Mouse (Mus musculus) liver, embryonic 14.5 days (tissue): Measurements from ENCODE around the gene Arrdc5. TPM values are rescaled to one million over a fixed set of nuclear protein-coding genes. Genes with fewer than 3 reads are reported as not detected.

Source experiments
- ATAC-seq: fragments of 200-750 bp; cut with Nextera tagmentation; 2 replicates; pipeline ENCODE4 v1.8.0; 2017; ENCODE audit warnings: moderate number of reproducible peaks, mild to moderate bottlenecking, moderate library complexity; ENCODE audit not compliant: insufficient read depth
- DNase-seq, 3 experiments: peaks; one replicate each; pipeline ENCODE4 v3.0.0-alpha.2; 2012 to 2013; ENCODE audit warnings: low read depth in 3 of 3, low spot score in 3 of 3
- H3K27ac ChIP-seq: fragments of 300-500 bp; sonication (generic); 2 replicates; pipeline ENCODE4 v1.5.1; 2014; ENCODE audit warnings: moderate library complexity, mild to moderate bottlenecking, control low read depth, inconsistent platforms
- H3K27me3 ChIP-seq: fragments of 300-500 bp; sonication (generic); 2 replicates; pipeline ENCODE4 v1.6.1; 2014; ENCODE audit warnings: mild to moderate bottlenecking, low read length, moderate library complexity; ENCODE audit not compliant: control insufficient read depth, insufficient read depth
- H3K36me3 ChIP-seq: fragments of 300-500 bp; sonication (generic); replicated peaks from 2 replicates; pipeline ENCODE4 v1.6.1; 2014; ENCODE audit warnings: low read depth; ENCODE audit not compliant: control insufficient read depth, insufficient read depth
- H3K4me1 ChIP-seq, 2 experiments: fragments of 200-500 bp in 1 of 2; fragments of 300-500 bp in 1 of 2; sonication (generic) in 1 of 2; replicated peaks; 2 replicates each; pipeline ENCODE4 v1.6.1; 2012 to 2014; ENCODE audit warnings: antibody characterized with exemption in 1 of 2, inconsistent platforms in 1 of 2, low read length in 1 of 2; ENCODE audit not compliant: control insufficient read depth in 2 of 2, insufficient read depth in 2 of 2
- H3K4me2 ChIP-seq: fragments of 300-500 bp; sonication (generic); 2 replicates; pipeline ENCODE4 v1.6.1; 2014; ENCODE audit warnings: low read depth, mild to moderate bottlenecking, control low read depth, moderate library complexity
- H3K4me3 ChIP-seq, 2 experiments: fragments of 200-500 bp in 1 of 2; fragments of 300-500 bp in 1 of 2; sonication (generic) in 1 of 2; 2 replicates each; pipeline ENCODE4 v1.5.1; 2012 to 2014; ENCODE audit warnings: low read depth in 2 of 2, low read length in 2 of 2, mild to moderate bottlenecking in 2 of 2, control low read depth in 1 of 2, inconsistent platforms in 1 of 2, moderate library complexity in 1 of 2; ENCODE audit not compliant: insufficient read depth in 1 of 2
- H3K9ac ChIP-seq: fragments of 300-500 bp; sonication (generic); replicated peaks from 2 replicates; pipeline ENCODE4 v1.6.1; 2014; ENCODE audit warnings: mild to moderate bottlenecking, control low read depth, moderate library complexity
- H3K9me3 ChIP-seq: fragments of 300-500 bp; sonication (generic); 2 replicates; pipeline ENCODE4 v1.6.1; 2016; ENCODE audit warnings: low read length, mixed read lengths; ENCODE audit not compliant: control insufficient read depth
- CTCF ChIP-seq: IDR thresholded peaks from 2 replicates; pipeline ENCODE4 v1.5.1; 2016; ENCODE audit warnings: antibody characterized with exemption, low read depth, control low read depth
- EP300 ChIP-seq: IDR thresholded peaks from 2 replicates; pipeline ENCODE4 v1.6.1; 2016; ENCODE audit warnings: antibody characterized with exemption, low read depth
- WGBS: fragments of 180-500 bp; shearing (Covaris S2); extraction: QIAGEN DNeasy Blood & Tissue Kit; methylation state at CpG from one replicate; pipeline ENCODE4 v1.1.7; 2014; ENCODE audit not compliant: insufficient replicate concordance; 5-methylcytosine and 5-hydroxymethylcytosine counted together
- polyA plus RNA-seq, 2 experiments: library from polyadenylated mRNA; depleted of rRNA in 1 of 2; stranded (reverse) in 1 of 2; unstranded in 1 of 2; fragments of >200 nt; fragmentation: Nextera tagmentation in 1 of 2; extraction: Ambion mirVana in 1 of 2; gene quantifications; 2 replicates each; pipeline versions ENCODE4 v1.2.1 to v1.2.3; 2012 to 2014

Arrdc5 gene
- polyA plus RNA-seq, 2 experiments, result not detected

- DNase-seq (no peak), ATAC-seq (peak; percentile 31)
- TF ChIP-seq EP300 (no peak), CTCF (no peak)
- WGBS, result 15% methylated on average over 5 of the region's 5 CpGs
- H3K27ac ChIP-seq, result peak overlapping the region; percentile 93
- H3K27me3 ChIP-seq, result no peaks in the 10 kb centered on the region
- peak overlapping the region; percentile 71 for H3K4me2 ChIP-seq
- H3K4me1 ChIP-seq, result peaks cover 20 to 29% of the 10 kb centered on the region in 2 experiments
- H3K36me3 ChIP-seq, result no peaks in the 10 kb centered on the region; the same call in 1 of the 2 replicates
- H3K9ac ChIP-seq, result peak overlapping the region; percentile 78
- H3K9me3 ChIP-seq, result no peaks in the 10 kb centered on the region
- peak overlapping the region; percentile 71 to 76 for H3K4me3 ChIP-seq
Observed at GRCm38 (mm10) chr17:56275842-56276480, 24.1 kb downstream of the Arrdc5 start.

GRCm38 (mm10) chr17:56273986-56274385, 26.1 kb downstream of the Arrdc5 start:
- Histone ChIP-seq H3K4me2 (no peak overlapping the region), H3K9ac (no peak overlapping the region), H3K9me3 (no peaks in the 10 kb centered on the region), H3K4me1 (peaks cover 16 to 31% of the 10 kb centered on the region in 2 experiments), H3K36me3 (no peaks in the 10 kb centered on the region; the same call in 1 of the 2 replicates), H3K27ac (no peak overlapping the region), H3K27me3 (no peaks in the 10 kb centered on the region), H3K4me3 (no peak overlapping the region)
- DNase-seq (no peak), ATAC-seq (no peak)
- 56% methylated on average over 5 of the region's 5 CpGs for WGBS
- TF ChIP-seq CTCF, result no peak
- TF ChIP-seq EP300, result no peak

- ATAC-seq, result no peak
- H3K4me3 ChIP-seq, result no peak overlapping the region
- H3K4me2 ChIP-seq, result no peak overlapping the region
- no peaks in the 10 kb centered on the region for H3K27me3 ChIP-seq
- H3K9ac ChIP-seq, result no peak overlapping the region
- 78% methylated on average over 7 of the region's 7 CpGs for WGBS
- TF ChIP-seq EP300 (no peak), CTCF (no peak)
- H3K4me1 ChIP-seq, result peaks cover 18 to 33% of the 10 kb centered on the region in 2 experiments
- H3K36me3 ChIP-seq, result no peaks in the 10 kb centered on the region; the same call in 1 of the 2 replicates
- H3K9me3 ChIP-seq, result no peaks in the 10 kb centered on the region
- no peak overlapping the region for H3K27ac ChIP-seq
- no peak for DNase-seq
Observed at GRCm38 (mm10) chr17:56273482-56273881, 26.6 kb downstream of the Arrdc5 start.

GRCm38 (mm10) chr17:56272644-56273043, 27.4 kb downstream of the Arrdc5 start:
- no peaks in the 10 kb centered on the region for H3K9me3 ChIP-seq
- H3K27me3 ChIP-seq, result no peaks in the 10 kb centered on the region
- no peak for DNase-seq
- peaks cover 13 to 28% of the 10 kb centered on the region in 2 experiments for H3K4me1 ChIP-seq
- 63% methylated on average over 3 of the region's 3 CpGs for WGBS
- TF ChIP-seq CTCF (no peak), EP300 (no peak)
- no peak overlapping the region for H3K4me3 ChIP-seq
- H3K36me3 ChIP-seq, result no peaks in the 10 kb centered on the region; the same call in 1 of the 2 replicates
- no peak overlapping the region for H3K27ac ChIP-seq
- H3K4me2 ChIP-seq, result no peak overlapping the region
- no peak overlapping the region for H3K9ac ChIP-seq
- no peak for ATAC-seq

GRCm38 (mm10) chr17:56271609-56272253, 28.4 kb downstream of the Arrdc5 start:
- H3K4me3 ChIP-seq, result no peak overlapping the region
- no peaks in the 10 kb centered on the region for H3K27me3 ChIP-seq
- WGBS, result 82% methylated on average over 12 of the region's 12 CpGs
- H3K4me2 ChIP-seq, result no peak overlapping the region
- TF ChIP-seq EP300, result no peak
- peak; percentile 25; the same call in 1 of the 2 replicates for TF ChIP-seq CTCF
- ATAC-seq (no peak), DNase-seq (no peak)
- no peaks in the 10 kb centered on the region for H3K9me3 ChIP-seq
- H3K27ac ChIP-seq, result no peak overlapping the region
- H3K9ac ChIP-seq, result no peak overlapping the region
- peaks cover 5 to 19% of the 10 kb centered on the region in 2 experiments; a peak in 3 of 4 replicates for H3K4me1 ChIP-seq
- no peaks in the 10 kb centered on the region; the same call in 1 of the 2 replicates for H3K36me3 ChIP-seq
